Mouse (Mus musculus): Measurements from ENCODE around the gene Smarcad1. TPM values are rescaled to one million over a fixed set of nuclear protein-coding genes. Genes with fewer than 3 reads are reported as not detected.
"Not testable (repeated sequence)": the region's sequence is repeated elsewhere in the genome, so short reads cannot be mapped to it uniquely, and the experiment has no call there.

The Smarcad1 gene
- polyA plus RNA-seq, 1 experiment from 2014 or later, result 104 TPM

GRCm38 (mm10) chr6:65017566-65017965 lies 24.8 kb upstream of the Smarcad1 start:
- H3K36me3 ChIP-seq (ENCODE audit: control insufficient read depth, insufficient read depth, low read length), result no peaks in the 10 kb centered on the region
- no peak overlapping the region for H3K4me2 ChIP-seq (replicated peaks; ENCODE audit: low read depth, low read length)
- H3K9ac ChIP-seq (replicated peaks; ENCODE audit: low read depth, low read length), result no peak overlapping the region
- no peaks in the 10 kb centered on the region for H3K27me3 ChIP-seq (ENCODE audit: control insufficient read depth, insufficient read depth, low read length)
- H3K9me3 ChIP-seq (ENCODE audit: control insufficient read depth, low read depth, low read length), result no peaks in the 10 kb centered on the region
- WGBS, result 89% methylated on average over 10 of the region's 10 CpGs
- ATAC-seq (ENCODE audit: insufficient number of reproducible peaks, insufficient read depth, low FRiP score, low read depth), result no peak
- H3K4me1 ChIP-seq (ENCODE audit: control insufficient read depth, insufficient read depth, low read length), result no peaks in the 10 kb centered on the region
- H3K27ac ChIP-seq (ENCODE audit: low read length), result no peak overlapping the region
- no peak overlapping the region for H3K4me3 ChIP-seq (ENCODE audit: low read depth, low read length)

DNA sequence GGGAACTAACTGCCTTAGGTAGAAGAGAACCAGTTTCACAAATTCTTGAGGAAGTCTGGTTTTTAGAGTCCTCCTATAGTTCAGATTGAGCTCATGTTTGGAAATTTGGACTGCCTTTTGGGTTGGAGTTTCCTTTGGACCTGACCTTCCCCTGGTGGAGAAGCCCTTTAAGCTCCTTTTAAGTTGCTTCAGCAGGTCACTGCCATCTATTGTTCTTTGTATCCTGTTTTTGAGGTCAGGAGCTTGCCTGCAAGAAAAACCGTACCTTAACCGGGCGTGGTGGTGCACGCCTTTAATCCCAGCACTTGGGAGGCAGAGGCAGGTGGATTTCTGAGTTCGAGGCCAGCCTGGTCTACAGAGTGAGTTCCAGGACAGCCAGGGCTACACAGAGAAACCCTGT lies 23.4 kb upstream of the Smarcad1 start:
- not testable (repeated sequence) for ATAC-seq (ENCODE audit: insufficient number of reproducible peaks, insufficient read depth, low FRiP score, low read depth); H3K9ac ChIP-seq (replicated peaks; ENCODE audit: low read depth, low read length); H3K4me1 ChIP-seq (ENCODE audit: control insufficient read depth, insufficient read depth, low read length); H3K4me3 ChIP-seq (ENCODE audit: low read depth, low read length); H3K9me3 ChIP-seq (ENCODE audit: control insufficient read depth, low read depth, low read length); H3K27ac ChIP-seq (ENCODE audit: low read length); H3K27me3 ChIP-seq (ENCODE audit: control insufficient read depth, insufficient read depth, low read length); H3K36me3 ChIP-seq (ENCODE audit: control insufficient read depth, insufficient read depth, low read length); H3K4me2 ChIP-seq (replicated peaks; ENCODE audit: low read depth, low read length)
- WGBS, result 92% methylated on average over 5 of the region's 5 CpGs

- Histone ChIP-seq H3K4me3 (ENCODE audit: low read depth, low read length) (no peak overlapping the region), H3K4me2 (replicated peaks; ENCODE audit: low read depth, low read length) (no peak overlapping the region), H3K27ac (ENCODE audit: low read length) (no peak overlapping the region), H3K9ac (replicated peaks; ENCODE audit: low read depth, low read length) (no peak overlapping the region), H3K4me1 (ENCODE audit: control insufficient read depth, insufficient read depth, low read length) (no peaks in the 10 kb centered on the region), H3K36me3 (ENCODE audit: control insufficient read depth, insufficient read depth, low read length) (no peaks in the 10 kb centered on the region), H3K27me3 (ENCODE audit: control insufficient read depth, insufficient read depth, low read length) (no peaks in the 10 kb centered on the region), H3K9me3 (ENCODE audit: control insufficient read depth, low read depth, low read length) (no peaks in the 10 kb centered on the region)
- WGBS, result 7% methylated on average over 4 of the region's 4 CpGs
- no peak for ATAC-seq (ENCODE audit: insufficient number of reproducible peaks, insufficient read depth, low FRiP score, low read depth)
Measured at GRCm38 (mm10) chr6:65021883-65022282, 20.5 kb upstream of the Smarcad1 start.

DNA sequence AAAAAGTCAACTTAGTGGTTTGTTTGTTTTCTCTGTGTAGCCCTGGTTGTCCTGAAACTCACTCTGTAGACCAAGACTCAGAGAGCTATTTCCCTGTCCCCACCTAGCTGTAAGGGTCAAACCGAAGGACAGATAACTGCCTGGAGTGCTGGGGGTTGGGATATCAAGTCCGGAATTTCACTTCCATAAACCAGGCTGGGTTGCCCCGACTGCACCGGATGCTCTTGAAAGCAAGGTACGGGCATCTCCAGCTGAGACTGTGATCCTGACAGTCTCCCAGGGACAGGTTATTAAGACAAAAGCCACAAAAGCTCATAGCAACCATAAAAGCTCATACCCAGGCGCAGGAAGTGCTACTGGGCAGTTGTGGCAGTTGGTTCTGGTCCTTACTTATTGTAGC lies 19.3 kb upstream of the Smarcad1 start:
- Histone ChIP-seq H3K4me1 (ENCODE audit: control insufficient read depth, insufficient read depth, low read length) (no peaks in the 10 kb centered on the region), H3K27ac (ENCODE audit: low read length) (no peak overlapping the region), H3K9ac (replicated peaks; ENCODE audit: low read depth, low read length) (no peak overlapping the region), H3K4me2 (replicated peaks; ENCODE audit: low read depth, low read length) (no peak overlapping the region), H3K27me3 (ENCODE audit: control insufficient read depth, insufficient read depth, low read length) (no peaks in the 10 kb centered on the region), H3K36me3 (ENCODE audit: control insufficient read depth, insufficient read depth, low read length) (no peaks in the 10 kb centered on the region), H3K9me3 (ENCODE audit: control insufficient read depth, low read depth, low read length) (no peaks in the 10 kb centered on the region), H3K4me3 (ENCODE audit: low read depth, low read length) (no peak overlapping the region)
- ATAC-seq (ENCODE audit: insufficient number of reproducible peaks, insufficient read depth, low FRiP score, low read depth), result no peak
- 84% methylated on average over 6 of the region's 6 CpGs for WGBS

DNA sequence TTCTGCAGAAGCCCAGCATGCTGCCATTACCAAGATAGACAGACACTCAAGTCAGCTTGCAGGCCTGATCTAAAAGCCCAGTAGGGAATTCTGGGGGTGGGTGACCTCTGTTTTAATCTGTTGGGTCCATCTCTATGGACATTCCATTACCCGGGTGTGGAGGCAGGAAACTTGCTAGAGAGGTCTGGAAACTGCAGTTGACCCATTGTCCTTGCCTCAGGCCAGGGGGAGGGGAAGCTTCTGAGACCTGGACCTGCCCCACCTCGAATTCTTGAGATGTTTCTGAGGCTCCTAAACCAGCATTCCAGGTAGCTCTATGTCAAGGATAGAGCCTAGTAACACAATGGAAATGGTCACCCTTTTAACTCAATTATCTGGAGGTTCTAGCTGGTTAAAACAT lies 17.7 kb upstream of the Smarcad1 start:
- ATAC-seq (ENCODE audit: insufficient number of reproducible peaks, insufficient read depth, low FRiP score, low read depth), result no peak
- Histone ChIP-seq H3K27ac (ENCODE audit: low read length) (no peak overlapping the region), H3K9me3 (ENCODE audit: control insufficient read depth, low read depth, low read length) (no peaks in the 10 kb centered on the region), H3K27me3 (ENCODE audit: control insufficient read depth, insufficient read depth, low read length) (no peaks in the 10 kb centered on the region), H3K4me1 (ENCODE audit: control insufficient read depth, insufficient read depth, low read length) (no peaks in the 10 kb centered on the region), H3K4me3 (ENCODE audit: low read depth, low read length) (no peak overlapping the region), H3K4me2 (replicated peaks; ENCODE audit: low read depth, low read length) (no peak overlapping the region), H3K9ac (replicated peaks; ENCODE audit: low read depth, low read length) (no peak overlapping the region), H3K36me3 (ENCODE audit: control insufficient read depth, insufficient read depth, low read length) (no peaks in the 10 kb centered on the region)
- 44% methylated on average over 2 of the region's 2 CpGs for WGBS

DNA sequence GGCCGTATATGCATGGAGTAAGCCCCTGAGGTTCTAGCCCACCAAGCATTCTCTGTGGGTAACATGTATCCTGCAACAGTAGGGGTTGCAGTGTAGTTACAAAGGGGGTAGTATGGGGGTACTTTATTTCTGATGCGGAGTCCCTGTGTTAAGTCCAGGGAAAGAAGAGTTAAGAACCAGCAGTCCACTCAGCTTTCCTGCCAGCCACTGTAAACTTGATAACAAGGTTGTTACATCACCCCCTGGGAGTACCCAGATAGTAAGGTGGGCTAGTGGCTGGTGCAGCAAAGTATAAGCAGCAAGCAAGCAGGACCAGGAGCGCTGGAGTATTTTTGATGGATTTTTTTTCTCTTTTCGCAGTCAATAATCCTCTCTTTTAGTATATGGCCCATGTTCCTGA lies 17.3 kb upstream of the Smarcad1 start:
- no peak overlapping the region for H3K9ac ChIP-seq (replicated peaks; ENCODE audit: low read depth, low read length)
- H3K9me3 ChIP-seq (ENCODE audit: control insufficient read depth, low read depth, low read length), result no peaks in the 10 kb centered on the region
- no peak for ATAC-seq (ENCODE audit: insufficient number of reproducible peaks, insufficient read depth, low FRiP score, low read depth)
- no peak overlapping the region for H3K27ac ChIP-seq (ENCODE audit: low read length)
- H3K4me1 ChIP-seq (ENCODE audit: control insufficient read depth, insufficient read depth, low read length), result no peaks in the 10 kb centered on the region
- H3K36me3 ChIP-seq (ENCODE audit: control insufficient read depth, insufficient read depth, low read length), result no peaks in the 10 kb centered on the region
- 94% methylated on average over 4 of the region's 4 CpGs for WGBS
- no peaks in the 10 kb centered on the region for H3K27me3 ChIP-seq (ENCODE audit: control insufficient read depth, insufficient read depth, low read length)
- H3K4me3 ChIP-seq (ENCODE audit: low read depth, low read length), result no peak overlapping the region
- H3K4me2 ChIP-seq (replicated peaks; ENCODE audit: low read depth, low read length), result no peak overlapping the region

GRCm38 (mm10) chr6:65034661-65035060 lies 7.7 kb upstream of the Smarcad1 start:
- Histone ChIP-seq H3K36me3 (ENCODE audit: control insufficient read depth, insufficient read depth, low read length) (no peaks in the 10 kb centered on the region), H3K27me3 (ENCODE audit: control insufficient read depth, insufficient read depth, low read length) (no peaks in the 10 kb centered on the region), H3K4me3 (ENCODE audit: low read depth, low read length) (no peak overlapping the region), H3K9ac (replicated peaks; ENCODE audit: low read depth, low read length) (no peak overlapping the region), H3K4me2 (replicated peaks; ENCODE audit: low read depth, low read length) (no peak overlapping the region), H3K9me3 (ENCODE audit: control insufficient read depth, low read depth, low read length) (no peaks in the 10 kb centered on the region), H3K27ac (ENCODE audit: low read length) (no peak overlapping the region), H3K4me1 (ENCODE audit: control insufficient read depth, insufficient read depth, low read length) (no peaks in the 10 kb centered on the region)
- 91% methylated on average over 2 of the region's 2 CpGs for WGBS
- ATAC-seq (ENCODE audit: insufficient number of reproducible peaks, insufficient read depth, low FRiP score, low read depth), result no peak

- ATAC-seq (ENCODE audit: insufficient number of reproducible peaks, insufficient read depth, low FRiP score, low read depth), result no peak
- 88% methylated on average over 2 of the region's 2 CpGs for WGBS
- no peaks in the 10 kb centered on the region for H3K27me3 ChIP-seq (ENCODE audit: control insufficient read depth, insufficient read depth, low read length)
Measured at GRCm38 (mm10) chr6:65035469-65035868, 6.9 kb upstream of the Smarcad1 start.

GRCm38 (mm10) chr6:65041932-65042331 lies 451 bp upstream of the Smarcad1 start:
- ATAC-seq (ENCODE audit: insufficient number of reproducible peaks, insufficient read depth, low FRiP score, low read depth), result no peak
- H3K9me3 ChIP-seq (ENCODE audit: control insufficient read depth, low read depth, low read length), result no peaks in the 10 kb centered on the region
- H3K27me3 ChIP-seq (ENCODE audit: control insufficient read depth, insufficient read depth, low read length), result no peaks in the 10 kb centered on the region
- H3K9ac ChIP-seq (replicated peaks; ENCODE audit: low read depth, low read length), result 0 out of 2 replicates have a peak overlapping the region, but pooled peaks have one; percentile 98
- peaks cover 25% of the 10 kb centered on the region for H3K36me3 ChIP-seq (ENCODE audit: control insufficient read depth, insufficient read depth, low read length)
- peak overlapping the region; percentile 82 for H3K4me3 ChIP-seq (ENCODE audit: low read depth, low read length)
- WGBS, result 33% methylated on average over 10 of the region's 10 CpGs
- H3K4me1 ChIP-seq (ENCODE audit: control insufficient read depth, insufficient read depth, low read length), result peaks cover 4% of the 10 kb centered on the region
- no peak overlapping the region for H3K27ac ChIP-seq (ENCODE audit: low read length)
- H3K4me2 ChIP-seq (replicated peaks; ENCODE audit: low read depth, low read length), result peak overlapping the region; percentile 74

More at GRCm38 (mm10) chr6:65035469-65035868, 6.9 kb upstream of the Smarcad1 start:
- Histone ChIP-seq H3K36me3 (ENCODE audit: control insufficient read depth, insufficient read depth, low read length) (no peaks in the 10 kb centered on the region), H3K4me3 (ENCODE audit: low read depth, low read length) (no peak overlapping the region), H3K9me3 (ENCODE audit: control insufficient read depth, low read depth, low read length) (no peaks in the 10 kb centered on the region), H3K4me2 (replicated peaks; ENCODE audit: low read depth, low read length) (no peak overlapping the region), H3K4me1 (ENCODE audit: control insufficient read depth, insufficient read depth, low read length) (no peaks in the 10 kb centered on the region), H3K9ac (replicated peaks; ENCODE audit: low read depth, low read length) (no peak overlapping the region), H3K27ac (ENCODE audit: low read length) (no peak overlapping the region)
